ENCODE assay signal across 29 mouse cellular contexts in genomic region chr16:5157113-5157512, GRCm38 (mm10). TPM values are rescaled to one million over a fixed set of nuclear protein-coding genes. Genes with fewer than 3 reads are reported as not detected.
"Had no signal": no experiment of that assay in that cellular context is flagged by ENCODE, and none has a peak within 500 bp of the region (broad histone marks: within the 10 kb centered on the region; RNA-seq: fewer than 3 reads in every experiment).

No protein-coding gene starts in this region.

- H3K36me3 ChIP-seq: heart, embryonic 13.5 days; heart, embryonic 15.5 days; hindbrain, embryonic 10.5 days; hindbrain, embryonic 12.5 days; intestine, embryonic 15.5 days; kidney, embryonic 15.5 days; limb, embryonic 13.5 days; limb, embryonic 15.5 days; liver, embryonic 12.5 days had no signal

- DNase-seq: heart, adult 2 months; heart, postnatal 14 days; heart, postnatal 4 days; kidney, adult 18-20 months; kidney, adult 9 months; kidney, postnatal 14 days; kidney, postnatal 36 days; layer of hippocampus, adult 9-11 months; layer of hippocampus, postnatal 36 days; left cerebral cortex, postnatal 4 days had no signal

- H3K4me3 ChIP-seq: heart, adult 2 months; heart, embryonic 13.5 days; heart, embryonic 15.5 days; hindbrain, embryonic 10.5 days; hindbrain, embryonic 12.5 days; intestine, embryonic 15.5 days; kidney, embryonic 15.5 days; limb, embryonic 13.5 days; limb, embryonic 15.5 days; liver, embryonic 12.5 days had no signal

- H3K27ac ChIP-seq: heart, adult 2 months; heart, embryonic 13.5 days; heart, embryonic 15.5 days; hindbrain, embryonic 10.5 days; hindbrain, embryonic 12.5 days; hindbrain, embryonic 14.5 days; intestine, embryonic 15.5 days; kidney, embryonic 15.5 days; kidney, postnatal 0 days; limb, embryonic 13.5 days; limb, embryonic 15.5 days; liver, embryonic 12.5 days; liver, embryonic 14.5 days had no signal

- H3K27me3 ChIP-seq: heart, embryonic 15.5 days; kidney, embryonic 15.5 days; limb, embryonic 13.5 days had no signal

- H3K4me1 ChIP-seq: heart, embryonic 15.5 days; intestine, embryonic 15.5 days; kidney, embryonic 15.5 days; limb, embryonic 13.5 days; limb, embryonic 15.5 days; liver, embryonic 12.5 days had no signal

RNA-seq across cellular contexts. Expression of gene Sec14l5, which starts 10.2 kb away (rescaled TPM):
- total RNA-seq: granulocyte monocyte progenitor cell, adult 5-6 weeks had no signal
- polyA plus RNA-seq: heart, embryonic 11.5 days; heart, postnatal 0 days; inflammation-experienced regulatory T-cells, adult 6 months; intestine, postnatal 0 days; kidney, postnatal 0 days; large intestine, adult 2 months; limb, embryonic 11.5 days; liver, embryonic 12.5 days had no signal

RNA-seq across cellular contexts. Expression of gene Ppl, which starts 24.9 kb away (rescaled TPM):
- total RNA-seq: granulocyte monocyte progenitor cell, adult 5-6 weeks had no signal
